Mouse (Mus musculus) heart, adult 2 months (tissue): Measurements from ENCODE around the gene Dhrs3. TPM values are rescaled to one million over a fixed set of nuclear protein-coding genes. Genes with fewer than 3 reads are reported as not detected.
A peak's percentile ranks its signal among the peaks of the same experiment; 100 is the strongest.

ENCODE experiments used
- DNase-seq, 2 experiments: peaks; one replicate each; pipeline ENCODE4 v3.0.0; 2021
- H3K27ac ChIP-seq: fragments of 200-600 bp; 2 replicates; pipeline ENCODE4 v1.8.1; 2022
- H3K27me3 ChIP-seq: fragments of 200-500 bp; 2 replicates; pipeline ENCODE4 v1.6.1; 2012; ENCODE audit warnings: mild to moderate bottlenecking, low read length, inconsistent platforms, mixed read lengths; ENCODE audit not compliant: control insufficient read depth, insufficient read depth
- H3K36me3 ChIP-seq: fragments of 200-500 bp; 2 replicates; pipeline ENCODE4 v1.6.1; 2012; ENCODE audit warnings: low read length, inconsistent platforms; ENCODE audit not compliant: control insufficient read depth, insufficient read depth
- H3K4me1 ChIP-seq: fragments of 200-500 bp; 2 replicates; pipeline ENCODE4 v1.6.1; 2011; ENCODE audit warnings: low read length; ENCODE audit not compliant: control insufficient read depth, insufficient read depth
- H3K4me3 ChIP-seq: fragments of 200-600 bp; 2 replicates; pipeline ENCODE4 v1.8.1; 2022
- H3K79me2 ChIP-seq: fragments of 200-500 bp; replicated peaks from 2 replicates; pipeline ENCODE4 v1.6.1; 2012; ENCODE audit warnings: mild to moderate bottlenecking, inconsistent platforms, low read length, moderate library complexity, mixed read lengths; ENCODE audit not compliant: control insufficient read depth, insufficient read depth
- H3K9ac ChIP-seq: fragments of 200-500 bp; 2 replicates; pipeline ENCODE4 v1.6.1; 2012; ENCODE audit warnings: low read depth, mild to moderate bottlenecking, control low read depth, inconsistent platforms, low read length, mixed read lengths
- CTCF ChIP-seq: fragments of 200-600 bp; IDR thresholded peaks from 2 replicates; pipeline ENCODE4 v1.8.1; 2022; ENCODE audit warnings: antibody characterized with exemption, mild to moderate bottlenecking, moderate library complexity
- EP300 ChIP-seq: fragments of 200-500 bp; IDR thresholded peaks from 2 replicates; pipeline ENCODE4 v1.6.1; 2011; ENCODE audit warnings: low read depth, low read length, control low read depth; ENCODE audit not compliant: insufficient read depth
- POLR2A ChIP-seq: fragments of 200-500 bp; IDR thresholded peaks from 2 replicates; pipeline ENCODE4 v1.6.1; 2011; ENCODE audit warnings: mild to moderate bottlenecking, low read depth, low read length, control low read depth; ENCODE audit not compliant: insufficient read depth
- WGBS: fragments of 180-500 bp; shearing (Covaris S2); methylation state at CpG from one replicate; pipeline ENCODE4 v1.1.7; 2018; 5-methylcytosine and 5-hydroxymethylcytosine counted together
- intact Hi-C: fragments of 180-260 bp; cut with DNase I; formaldehyde crosslinking; loops from one replicate; pipeline ENCODE4 v1.15.1; 2025
- polyA plus RNA-seq: library from polyadenylated mRNA; depleted of rRNA; stranded (reverse); fragments of >200 nt; gene quantifications from 2 replicates; pipeline ENCODE4 v1.2.3, GENCODE M21; 2012
- total RNA-seq, 2 experiments: library from RNA; stranded (reverse); gene quantifications; 2 replicates each; pipeline ENCODE4 v1.2.3; 2021

Dhrs3 gene
- total and polyA plus RNA-seq, 3 experiments = 113 to 143 (median 139) TPM

DNA sequence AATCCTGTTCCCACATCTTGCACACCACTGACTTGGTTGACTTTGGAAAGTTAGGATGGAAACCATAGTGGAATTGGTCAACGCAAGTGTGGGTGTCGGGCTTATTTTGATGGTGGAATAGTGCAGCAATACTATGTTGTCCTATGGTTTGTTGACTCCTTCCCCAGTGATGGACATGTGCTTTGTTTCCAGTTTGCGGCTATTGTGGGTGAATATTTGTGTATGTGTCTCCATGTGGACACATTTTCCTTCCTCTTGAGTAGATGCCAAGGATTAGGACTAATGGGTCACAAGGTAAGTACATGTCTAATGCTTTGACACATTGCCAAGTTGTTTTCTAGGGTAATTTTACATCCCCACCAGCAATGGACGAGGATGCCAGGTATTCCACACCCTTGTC is 68.6 kb downstream of the Dhrs3 start:
- WGBS = 68% methylated on average over 4 of the region's 4 CpGs
- DNase-seq = peak in 1 of 2 experiments; percentile 21
- H3K27ac ChIP-seq = peak overlapping the region; percentile 88
- H3K4me1 ChIP-seq = peaks cover 17% of the 10 kb centered on the region
- H3K27me3 ChIP-seq = no peaks in the 10 kb centered on the region
- H3K4me3 ChIP-seq = no peak overlapping the region
- H3K9ac ChIP-seq = no peak overlapping the region
- peaks cover 19% of the 10 kb centered on the region for H3K36me3 ChIP-seq
- TF ChIP-seq CTCF (no peak), POLR2A (no peak), EP300 (no peak)
- no peaks in the 10 kb centered on the region for H3K79me2 ChIP-seq
- intact Hi-C loops = loop anchor here (2.0 kb wide), 2 partner anchors 70 to 80 kb away; no protein-coding TSS in a partner anchor

DNA sequence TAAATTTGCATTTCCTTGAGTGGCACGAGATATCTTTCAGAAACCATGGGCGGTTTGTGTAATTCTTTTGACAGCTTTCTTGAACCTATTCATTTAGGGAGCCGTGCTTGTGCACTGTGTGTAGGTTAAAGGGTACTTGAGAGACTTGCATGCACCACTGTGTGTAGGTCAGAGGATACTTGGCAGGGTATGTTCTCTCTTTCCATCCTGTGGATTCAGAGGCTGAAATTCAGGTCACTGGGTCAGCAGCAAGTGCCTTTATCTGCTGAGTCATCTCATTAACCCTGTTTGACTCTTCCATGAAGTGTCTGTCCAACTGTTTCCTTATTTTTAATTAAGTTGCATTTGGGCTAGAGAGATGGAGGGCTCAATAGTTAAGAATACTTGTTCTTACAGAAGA is 69.1 kb downstream of the Dhrs3 start:
- peaks cover 19% of the 10 kb centered on the region for H3K36me3 ChIP-seq
- no peak overlapping the region for H3K4me3 ChIP-seq
- H3K9ac ChIP-seq = no peak overlapping the region
- 55% methylated on average over 3 of the region's 3 CpGs for WGBS
- peak in 1 of 2 experiments; percentile 9 for DNase-seq
- peaks cover 17% of the 10 kb centered on the region for H3K4me1 ChIP-seq
- H3K27ac ChIP-seq = peak overlapping the region; percentile 88
- intact Hi-C loops = loop anchor here (2.0 kb wide), 2 partner anchors 71 to 79 kb away; no protein-coding TSS in a partner anchor
- TF ChIP-seq EP300 = no peak
- no peak for TF ChIP-seq POLR2A
- no peak for TF ChIP-seq CTCF
- H3K79me2 ChIP-seq = no peaks in the 10 kb centered on the region
- H3K27me3 ChIP-seq = no peaks in the 10 kb centered on the region

DNA sequence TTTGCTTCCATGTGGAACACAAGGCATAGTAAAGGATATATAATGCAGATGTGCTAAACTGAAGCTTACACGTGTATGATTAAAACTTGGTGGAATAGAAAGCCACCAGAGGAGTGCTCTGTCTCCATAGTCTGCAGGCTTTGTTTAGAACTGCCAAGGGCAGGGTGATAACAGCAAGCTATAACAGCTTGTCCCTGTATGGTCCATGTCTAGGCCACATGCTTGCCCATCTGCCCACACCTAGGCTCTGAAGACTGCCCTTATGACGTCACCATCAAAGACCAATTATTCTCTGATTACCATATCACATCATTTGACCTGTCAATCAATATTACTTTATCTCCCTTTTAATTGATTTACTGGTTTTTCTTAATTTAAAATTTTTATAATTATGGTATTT is 72.6 kb downstream of the Dhrs3 start:
- Histone ChIP-seq H3K36me3 (peaks cover 14% of the 10 kb centered on the region), H3K27ac (no peak overlapping the region), H3K4me3 (no peak overlapping the region), H3K79me2 (no peaks in the 10 kb centered on the region), H3K27me3 (no peaks in the 10 kb centered on the region), H3K4me1 (peaks cover 15% of the 10 kb centered on the region), H3K9ac (no peak overlapping the region)
- intact Hi-C loops = no loop called here
- TF ChIP-seq POLR2A (no peak), EP300 (no peak), CTCF (no peak)
- WGBS = 50% methylated on average over 2 of the region's 2 CpGs
- no peak for DNase-seq

DNA sequence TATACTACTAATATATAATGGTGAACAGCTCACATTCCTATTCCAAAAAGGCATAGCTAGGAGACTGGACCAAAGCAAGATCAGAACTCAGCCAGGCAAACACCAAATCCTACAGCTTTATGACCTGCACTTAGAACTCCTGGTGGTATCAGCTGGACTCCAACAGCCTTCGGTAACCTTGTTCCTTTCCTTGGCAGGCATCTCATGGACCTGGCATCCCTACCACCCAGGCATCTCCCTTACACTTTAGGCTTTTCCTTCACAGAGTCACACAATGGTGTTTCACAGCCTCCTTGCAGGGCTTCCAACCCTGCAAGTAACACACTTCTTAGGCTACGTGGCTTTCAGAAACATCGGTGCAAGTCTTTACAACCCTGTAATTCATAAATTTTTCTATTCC is 75.7 kb downstream of the Dhrs3 start:
- intact Hi-C loops = no loop called here
- peaks cover 3% of the 10 kb centered on the region for H3K36me3 ChIP-seq
- H3K27me3 ChIP-seq = no peaks in the 10 kb centered on the region
- H3K27ac ChIP-seq = no peak overlapping the region
- TF ChIP-seq POLR2A (no peak), CTCF (no peak), EP300 (0 out of 2 replicates have a peak, but pooled peaks have one; percentile 17)
- H3K79me2 ChIP-seq = no peaks in the 10 kb centered on the region
- H3K9ac ChIP-seq = no peak overlapping the region
- DNase-seq = no peak
- H3K4me1 ChIP-seq = peaks cover 6% of the 10 kb centered on the region
- WGBS = 85% methylated on average over 3 of the region's 3 CpGs
- no peak overlapping the region for H3K4me3 ChIP-seq

DNA sequence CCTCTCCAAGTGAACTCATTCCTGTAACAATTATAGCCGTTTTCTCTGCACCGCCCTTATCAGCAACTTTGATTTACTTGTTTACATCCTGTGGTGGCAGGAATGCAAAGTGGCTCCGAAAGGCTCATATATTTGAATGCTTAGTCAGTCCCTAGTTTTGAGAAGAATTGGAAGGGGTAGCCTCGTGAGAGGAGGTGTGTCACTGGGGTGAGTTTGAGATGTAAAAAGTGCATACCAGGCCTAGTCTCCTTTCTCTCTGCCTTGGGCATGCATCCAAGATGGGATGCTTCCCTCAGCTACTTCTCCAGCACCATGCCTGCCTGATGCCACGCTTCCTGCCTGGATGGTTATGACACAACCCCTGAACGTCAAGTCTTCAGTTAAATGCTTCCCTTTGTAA is 76.4 kb downstream of the Dhrs3 start:
- Histone ChIP-seq H3K27me3 (no peaks in the 10 kb centered on the region), H3K36me3 (peaks cover 3% of the 10 kb centered on the region), H3K79me2 (no peaks in the 10 kb centered on the region), H3K4me1 (peaks cover 8% of the 10 kb centered on the region), H3K4me3 (no peak overlapping the region), H3K27ac (no peak overlapping the region), H3K9ac (no peak overlapping the region)
- 38% methylated on average over 6 of the region's 6 CpGs for WGBS
- TF ChIP-seq CTCF (peak; percentile 8; the same call in 1 of the 2 replicates), EP300 (no peak), POLR2A (no peak)
- intact Hi-C loops = no loop called here
- DNase-seq = no peak

DNA sequence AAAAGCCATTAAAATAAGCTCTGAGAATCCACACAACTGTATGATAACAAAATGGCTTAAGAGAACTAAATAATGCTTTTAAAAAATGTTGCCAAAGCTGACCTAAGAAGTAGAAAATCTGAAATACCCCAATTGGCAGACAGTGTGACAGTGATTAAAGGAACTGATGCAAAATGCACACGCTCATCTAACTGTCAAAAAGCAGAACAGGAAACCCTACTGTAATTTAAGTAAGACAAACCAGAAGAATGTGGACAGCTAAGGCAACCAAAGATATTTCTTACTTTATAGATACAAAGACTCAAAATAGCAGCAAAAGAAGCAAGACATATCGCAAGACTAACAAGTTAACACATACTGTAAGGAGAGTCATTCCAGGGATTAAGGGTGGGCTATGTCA is 78.4 kb downstream of the Dhrs3 start:
- Histone ChIP-seq H3K27ac (no peak overlapping the region), H3K9ac (no peak overlapping the region), H3K4me3 (no peak overlapping the region), H3K79me2 (no peaks in the 10 kb centered on the region), H3K36me3 (peaks cover 3% of the 10 kb centered on the region), H3K27me3 (no peaks in the 10 kb centered on the region), H3K4me1 (peaks cover 8% of the 10 kb centered on the region)
- TF ChIP-seq EP300 (no peak), CTCF (no peak), POLR2A (no peak)
- intact Hi-C loops = no loop called here
- WGBS = 72% methylated on average over 2 of the region's 2 CpGs
- no peak for DNase-seq
